Mouse (Mus musculus): ENCODE results near the gene Ate1.
"Not testable (repeated sequence)": the region's sequence is repeated elsewhere in the genome, so short reads cannot be mapped to it uniquely, and the experiment has no call there.

The Ate1 gene

GRCm38 (mm10) chr7:130520049-130520425 lies at the start of gene Ate1:
TSS of gene Ate1 (minus strand) at chr7:130520369.
- DNase-seq (ENCODE audit: low spot score): no peak

DNA sequence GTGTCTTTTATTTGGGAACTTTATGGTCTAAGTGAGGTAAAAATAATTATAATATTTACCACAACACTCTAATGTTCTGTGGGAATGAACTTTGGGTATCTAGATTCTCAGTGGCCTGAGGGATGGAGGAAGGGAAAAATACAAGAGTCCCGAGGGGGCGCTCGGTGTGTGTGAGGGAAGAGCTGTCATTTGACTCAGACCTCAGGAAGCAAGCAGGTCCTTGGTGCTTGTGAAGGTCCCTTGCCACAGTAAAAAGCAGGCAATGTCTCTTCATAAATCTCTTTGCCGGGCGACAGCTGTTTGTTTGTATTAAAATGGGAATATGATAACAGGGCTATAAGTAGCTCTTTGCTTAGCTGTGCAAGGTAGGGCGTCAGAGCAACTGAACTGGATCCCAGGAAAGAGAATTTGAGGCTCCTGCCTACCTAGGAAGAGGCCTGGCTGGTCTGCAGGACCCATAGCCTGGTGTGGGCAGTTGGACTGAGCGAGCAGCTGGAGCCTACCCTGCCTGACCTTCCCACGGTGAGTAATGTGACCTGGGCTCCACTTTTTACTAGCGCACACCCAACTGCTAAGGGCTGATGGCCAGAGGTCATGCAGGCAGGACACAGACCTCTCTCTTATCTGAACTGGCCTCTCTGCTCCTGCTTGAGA lies 48.7 kb upstream of the Ate1 start:
- no peak for DNase-seq (ENCODE audit: low spot score)

DNA sequence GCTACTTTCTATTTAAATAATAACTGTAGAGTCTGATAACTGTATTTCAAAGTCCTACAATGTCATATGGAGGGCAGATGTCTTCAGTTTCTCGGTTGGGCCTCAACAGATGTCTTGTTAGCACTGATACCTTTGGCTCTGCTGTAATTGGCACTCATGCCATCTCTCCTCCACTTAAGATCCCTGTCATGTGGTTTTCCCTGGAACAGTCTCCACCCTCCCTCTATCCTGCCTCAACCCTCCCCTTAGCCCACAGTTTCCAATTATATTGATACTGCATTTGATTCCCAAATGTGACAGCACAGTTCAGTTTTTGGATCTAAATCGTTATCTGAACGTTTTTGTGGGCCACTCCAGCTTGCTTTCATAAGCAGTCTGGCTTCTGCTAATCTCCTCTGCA lies 44.4 kb upstream of the Ate1 start:
- DNase-seq (ENCODE audit: low spot score): no peak

GRCm38 (mm10) chr7:130563880-130564279 lies 43.7 kb upstream of the Ate1 start:
- no peak for DNase-seq (ENCODE audit: low spot score)

- no peak for DNase-seq (ENCODE audit: low spot score)
These were observed 43.1 kb upstream of the Ate1 start for GRCm38 (mm10) chr7:130563276-130563675.

- DNase-seq (ENCODE audit: low spot score): no peak
These were observed 40.8 kb upstream of the Ate1 start for GRCm38 (mm10) chr7:130560933-130561332.

DNA sequence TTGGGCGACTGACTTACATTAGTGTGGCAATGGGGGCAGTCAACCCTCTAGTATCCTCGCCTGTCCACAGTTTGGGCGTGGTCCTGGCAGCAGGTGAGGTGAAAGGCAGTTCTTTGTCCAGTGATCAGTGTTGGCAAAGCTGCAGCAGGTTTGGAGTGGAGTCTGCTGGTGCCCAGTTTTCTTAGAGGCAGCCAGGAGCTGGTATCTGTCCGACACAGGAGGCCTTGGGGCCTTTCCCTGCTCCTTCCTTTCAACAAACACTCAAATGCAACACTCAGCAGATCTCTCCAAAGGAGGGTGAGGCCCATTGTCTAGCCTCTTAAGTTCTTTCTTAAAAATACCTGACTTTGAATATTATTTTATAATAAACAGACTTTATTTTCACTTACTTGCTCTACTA lies 38.4 kb upstream of the Ate1 start:
- no peak for DNase-seq (ENCODE audit: low spot score)

DNA sequence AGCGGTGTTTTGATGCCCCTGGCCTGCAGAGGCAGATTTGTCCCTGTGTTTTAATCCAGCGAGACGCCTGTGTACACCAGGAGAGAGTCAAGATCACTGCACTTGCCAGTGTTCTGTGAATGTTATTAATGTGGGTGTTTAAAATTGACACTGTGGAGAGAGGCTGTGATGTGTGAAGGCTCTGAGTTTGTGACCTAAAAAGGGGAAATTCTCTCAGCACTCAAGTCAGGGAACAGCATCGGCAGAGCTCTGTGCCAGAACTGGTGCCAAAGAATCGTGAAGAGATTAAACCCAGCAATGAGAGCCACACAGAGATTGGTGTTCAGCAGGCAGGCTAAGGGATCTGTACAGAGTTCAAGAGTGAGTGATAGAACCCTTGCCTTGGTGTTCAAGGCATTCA lies 35.4 kb upstream of the Ate1 start:
- no peak for DNase-seq (ENCODE audit: low spot score)

GRCm38 (mm10) chr7:130553321-130553720 lies 33.2 kb upstream of the Ate1 start:
- no peak for DNase-seq (ENCODE audit: low spot score)

- DNase-seq (ENCODE audit: low spot score): no peak
These were observed 32.6 kb upstream of the Ate1 start for GRCm38 (mm10) chr7:130552780-130553179.

DNA sequence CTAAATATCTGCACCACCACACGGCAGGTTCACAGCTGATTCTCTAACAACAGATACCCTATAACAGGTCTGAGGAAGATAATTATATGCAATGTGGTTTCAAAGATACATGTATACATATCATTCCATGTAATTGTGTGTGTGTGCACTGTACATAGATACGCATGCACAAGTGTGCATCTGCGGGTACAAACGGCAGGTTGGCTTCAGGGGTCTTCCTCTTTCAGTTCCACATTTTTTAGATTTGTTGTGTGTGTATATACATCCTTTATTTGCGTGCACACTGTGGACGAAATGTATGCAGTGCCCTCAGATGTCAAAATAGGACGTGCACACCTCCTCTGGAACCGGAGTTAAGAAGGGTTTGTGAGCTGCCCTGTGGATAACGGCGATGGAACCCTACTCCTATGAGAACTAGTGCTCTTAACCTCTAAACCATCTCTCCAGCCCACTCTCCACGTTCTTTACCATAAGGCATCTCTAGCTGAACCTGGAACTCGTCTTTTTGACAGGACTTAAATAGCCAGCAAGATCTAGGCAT lies 27.5 kb upstream of the Ate1 start:
- DNase-seq (ENCODE audit: low spot score): no peak

- DNase-seq (ENCODE audit: low spot score): peak; percentile 89
These were observed 26.8 kb upstream of the Ate1 start for GRCm38 (mm10) chr7:130546791-130547484.

GRCm38 (mm10) chr7:130546421-130546790 lies 26.2 kb upstream of the Ate1 start:
- no peak for DNase-seq (ENCODE audit: low spot score)

- DNase-seq (ENCODE audit: low spot score): peak; percentile 31
These were observed 25.7 kb upstream of the Ate1 start for GRCm38 (mm10) chr7:130545893-130546292.

- DNase-seq (ENCODE audit: low spot score): no peak
These were observed 25.2 kb upstream of the Ate1 start for GRCm38 (mm10) chr7:130545401-130545800.

DNA sequence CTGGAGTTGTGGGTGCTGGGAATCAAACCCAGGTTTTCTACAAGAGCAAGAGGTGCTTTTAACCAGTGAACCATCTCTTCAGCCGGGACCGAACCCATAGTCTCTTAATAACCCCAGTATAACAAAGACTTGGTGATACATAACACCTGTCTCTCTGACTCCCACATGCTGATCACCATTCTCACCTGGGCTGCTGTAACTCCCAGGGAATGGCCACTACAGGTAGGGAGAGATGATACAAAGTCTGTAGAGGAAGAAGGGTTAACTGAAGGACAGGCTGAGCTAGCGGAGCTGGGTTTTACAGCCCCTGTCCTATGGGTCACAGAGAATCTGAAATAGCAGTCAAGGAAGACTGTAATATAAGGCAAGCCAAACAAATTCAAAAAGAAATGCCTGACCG lies 23.0 kb upstream of the Ate1 start:
- no peak for DNase-seq (ENCODE audit: low spot score)

GRCm38 (mm10) chr7:130540176-130540575 lies 20.0 kb upstream of the Ate1 start:
- no peak for DNase-seq (ENCODE audit: low spot score)

DNA sequence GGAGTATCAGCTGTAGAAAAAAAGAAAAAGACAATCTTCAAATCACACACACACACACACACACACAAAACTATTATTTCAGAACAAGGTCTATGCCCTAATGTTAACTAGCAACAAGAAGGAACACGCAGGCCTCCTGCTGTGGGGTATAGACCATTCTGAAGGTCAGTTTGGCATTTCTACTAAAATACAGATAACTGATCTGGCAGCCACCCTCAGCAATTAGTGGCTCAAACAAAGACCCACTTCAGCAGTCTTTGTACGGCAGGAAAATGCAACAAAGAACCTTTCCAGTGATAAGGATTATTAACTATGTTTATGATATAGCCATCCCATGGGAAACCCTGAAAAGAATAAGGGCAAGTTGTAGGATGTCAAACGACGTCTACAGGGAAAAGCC lies 16.9 kb upstream of the Ate1 start:
- DNase-seq (ENCODE audit: low spot score): peak; percentile 73

DNA sequence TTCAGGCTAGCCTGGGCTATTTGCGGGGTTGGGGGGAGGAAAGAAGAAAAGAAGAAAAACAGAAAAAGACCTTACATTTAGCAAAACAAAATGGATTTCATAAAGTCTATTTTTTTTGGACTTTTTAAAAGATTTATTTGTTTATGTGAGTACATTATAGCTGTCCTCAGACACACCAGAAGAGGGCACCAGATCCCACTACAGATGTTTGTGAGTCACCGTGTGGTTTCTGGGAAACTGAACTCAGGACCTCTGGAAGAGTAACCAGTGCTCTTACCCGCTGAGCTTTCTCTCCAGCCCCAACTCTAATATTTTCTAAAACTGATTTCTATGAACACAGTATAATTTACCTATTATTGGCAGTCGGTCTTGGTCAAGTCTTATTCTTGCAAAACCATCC lies 15.0 kb upstream of the Ate1 start:
- DNase-seq (ENCODE audit: low spot score): no peak

DNA sequence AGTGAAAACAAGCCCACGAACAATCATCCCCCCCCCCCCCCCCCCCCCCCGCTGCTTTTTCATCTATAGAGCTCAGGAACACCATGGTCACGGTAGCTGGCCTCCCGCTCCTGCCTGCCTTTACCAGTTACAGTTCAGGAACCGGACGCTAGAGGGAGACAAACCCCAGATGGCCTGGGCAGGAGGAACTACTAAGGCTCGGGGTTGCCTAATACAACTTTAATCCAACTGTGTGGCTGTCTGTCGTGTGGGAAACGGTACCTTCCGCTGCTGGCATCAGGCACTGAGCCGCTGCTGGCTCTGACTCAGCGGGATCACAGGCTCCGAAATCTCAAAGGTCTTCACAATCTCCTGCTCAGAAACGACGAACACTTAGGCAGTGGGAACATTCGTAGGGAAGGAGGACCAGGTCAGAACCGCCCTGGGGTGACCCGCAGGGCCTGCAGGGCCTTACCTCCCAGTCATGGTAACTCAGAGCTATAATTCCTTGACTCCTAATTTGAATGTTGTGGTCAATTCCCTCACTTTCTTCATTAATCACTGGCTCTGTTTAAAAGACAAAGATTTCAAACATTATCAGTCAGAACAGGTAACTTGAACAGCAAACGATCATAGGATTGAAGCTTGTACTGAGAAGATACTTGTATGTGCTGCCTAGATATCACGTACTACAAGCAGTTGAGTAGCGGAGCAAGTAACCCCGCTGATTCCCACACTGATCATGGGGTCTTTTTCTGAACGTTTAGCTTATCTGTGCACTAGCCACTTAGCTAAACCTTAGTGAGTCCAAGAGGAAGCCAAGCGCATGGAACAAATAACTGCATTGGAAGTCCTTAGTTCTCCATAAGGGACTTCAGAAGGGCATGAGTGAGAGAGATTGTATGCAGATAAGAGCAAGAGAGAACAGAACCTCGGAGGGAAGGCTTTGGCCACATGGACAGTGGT lies 13.4 kb upstream of the Ate1 start:
- DNase-seq (ENCODE audit: low spot score): peak; percentile 75

GRCm38 (mm10) chr7:130531138-130531537 lies 11.0 kb upstream of the Ate1 start:
- DNase-seq (ENCODE audit: low spot score): not testable (repeated sequence)

DNA sequence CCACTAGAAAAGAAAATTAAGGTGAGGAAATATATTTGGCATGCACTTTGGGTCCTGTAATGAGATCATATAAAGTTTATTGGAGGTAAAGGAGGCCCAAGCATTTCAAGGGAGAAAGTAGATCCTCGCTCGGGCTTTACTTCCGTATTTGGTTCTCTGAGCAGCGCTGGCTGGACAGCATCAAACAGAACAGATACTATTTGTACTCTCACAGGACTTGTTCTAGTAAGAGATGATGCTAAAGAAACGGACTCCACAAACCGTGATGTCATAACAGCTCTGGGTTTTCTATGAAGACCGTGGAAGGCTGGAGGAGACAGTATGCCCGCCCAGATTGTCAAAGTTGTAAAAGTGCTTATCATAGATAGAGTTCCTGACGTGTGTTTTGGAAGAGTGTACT lies 7.1 kb upstream of the Ate1 start:
- DNase-seq (ENCODE audit: low spot score): no peak

DNA sequence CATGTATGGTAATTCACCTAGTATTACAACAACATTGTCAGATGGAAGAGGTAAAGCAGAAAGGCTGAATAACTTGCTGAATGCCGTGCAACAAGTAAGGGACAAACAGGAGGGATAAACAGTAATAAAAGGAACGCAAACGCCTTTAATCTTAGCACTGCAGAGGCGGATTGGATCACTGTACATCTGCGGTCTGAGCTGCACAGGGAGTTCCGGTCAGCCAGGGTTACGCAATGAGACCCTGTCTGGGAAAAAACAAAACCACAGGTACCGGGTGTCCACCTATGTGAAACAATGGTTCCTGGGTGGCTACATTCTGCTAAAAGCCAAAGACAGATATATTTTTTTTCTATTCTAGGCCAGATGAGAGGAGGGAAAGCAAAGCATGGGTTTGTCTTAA lies 3.3 kb upstream of the Ate1 start:
- no peak for DNase-seq (ENCODE audit: low spot score)

Data from testis, postnatal 14 days (tissue).